Mouse (Mus musculus): Measurements from ENCODE around the gene Krba1. TPM values are rescaled to one million over a fixed set of nuclear protein-coding genes. Genes with fewer than 3 reads are reported as not detected.

The Krba1 gene
- polyA plus RNA-seq, 1 experiment from 2014 or later: 29.5 TPM

DNA sequence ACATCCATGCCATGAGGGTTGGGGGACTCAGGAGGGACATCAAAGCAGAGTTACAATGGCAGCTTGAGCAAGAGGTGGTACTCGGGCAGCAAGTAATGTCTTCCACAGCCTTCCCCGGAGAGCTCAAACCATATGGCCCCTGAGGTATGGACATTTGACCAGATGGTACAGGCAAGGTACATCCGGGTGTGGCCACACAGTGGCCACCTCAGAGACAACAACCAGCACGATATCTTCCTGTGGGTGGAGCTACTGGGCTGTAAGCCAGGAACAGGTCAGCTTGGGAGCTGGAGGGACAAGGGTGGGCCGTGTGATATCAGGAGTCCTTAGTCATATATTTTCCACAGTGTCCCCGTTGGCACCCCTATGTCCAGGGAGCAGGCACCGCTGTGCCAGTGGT lies 72.1 kb downstream of the Krba1 start:
- no peak overlapping the region for H3K9ac ChIP-seq
- H3K4me1 ChIP-seq: 0 out of 2 replicates have a peak, but pooled peaks cover 3% of the 10 kb centered on the region
- 74% methylated on average over 7 of the region's 7 CpGs for whole genome bisulfite sequencing
- H3K27me3 ChIP-seq: no peaks in the 10 kb centered on the region
- no peaks in the 10 kb centered on the region for H3K9me3 ChIP-seq
- no peaks in the 10 kb centered on the region for H3K36me3 ChIP-seq
- no peak overlapping the region for H3K4me2 ChIP-seq (replicated peaks)
- no peak overlapping the region for H3K27ac ChIP-seq
- no peak overlapping the region for H3K4me3 ChIP-seq
- ATAC-seq (ENCODE audit: low FRiP score, low read depth): no peak

Small RNAs within 50 kb of the gene (microRNA-seq; reads per million reads assigned to microRNA genes)
- gene Gm24325: not detected

Other genes starting within 250 kb of the Krba1 start
- gene Zfp467, start 50.2 kb downstream of the Krba1 start, polyA plus RNA-seq (2015; fragmentation: Nextera tagmentation; extraction: Ambion mirVana): 23.0 and 24.7 TPM in 2 replicates
- 0.23 and 0.47 TPM in 2 replicates for gene Sspo, start 52.6 kb downstream of the Krba1 start, polyA plus RNA-seq (2015; fragmentation: Nextera tagmentation; extraction: Ambion mirVana)
- gene Atp6v0e2, start 142.0 kb downstream of the Krba1 start, polyA plus RNA-seq (2015; fragmentation: Nextera tagmentation; extraction: Ambion mirVana): 9.2 and 9.3 TPM in 2 replicates
- gene Lrrc61, start 159.2 kb downstream of the Krba1 start, polyA plus RNA-seq (2015; fragmentation: Nextera tagmentation; extraction: Ambion mirVana): 6.9 and 11.6 TPM in 2 replicates
- 10.3 and 10.9 TPM in 2 replicates for gene Rarres2, start 177.2 kb downstream of the Krba1 start, polyA plus RNA-seq (2015; fragmentation: Nextera tagmentation; extraction: Ambion mirVana)
- gene Gm45021, start 194.0 kb downstream of the Krba1 start, polyA plus RNA-seq (2015; fragmentation: Nextera tagmentation; extraction: Ambion mirVana): not detected in 2 replicates
- 30.7 and 34.1 TPM in 2 replicates for gene Repin1, start 198.3 kb downstream of the Krba1 start, polyA plus RNA-seq (2015; fragmentation: Nextera tagmentation; extraction: Ambion mirVana)
- 0.73 TPM in 1 of 2 replicates, not detected in the other for gene Gm44965, start 198.4 kb downstream of the Krba1 start, polyA plus RNA-seq (2015; fragmentation: Nextera tagmentation; extraction: Ambion mirVana)
- gene Zfp775, start 206.5 kb downstream of the Krba1 start, polyA plus RNA-seq (2015; fragmentation: Nextera tagmentation; extraction: Ambion mirVana): 7.2 and 7.7 TPM in 2 replicates
- gene AI854703, start 231.2 kb downstream of the Krba1 start, polyA plus RNA-seq (2015; fragmentation: Nextera tagmentation; extraction: Ambion mirVana): 0.75 and 0.89 TPM in 2 replicates

Measured in limb, embryonic 13.5 days (tissue).